Mouse (Mus musculus) neutrophil, adult 83 days (primary cell): ENCODE measurements around the gene Gng7. TPM values are rescaled to one million over a fixed set of nuclear protein-coding genes. Genes with fewer than 3 reads are reported as not detected.

Source experiments
- total RNA-seq, 2 experiments: library from RNA; stranded (reverse); gene quantifications; one replicate each; pipeline ENCODE4 v1.2.4; 2023

The Gng7 gene
- under 1 TPM; 0.59 to 0.68 TPM for total RNA-seq

DNA sequence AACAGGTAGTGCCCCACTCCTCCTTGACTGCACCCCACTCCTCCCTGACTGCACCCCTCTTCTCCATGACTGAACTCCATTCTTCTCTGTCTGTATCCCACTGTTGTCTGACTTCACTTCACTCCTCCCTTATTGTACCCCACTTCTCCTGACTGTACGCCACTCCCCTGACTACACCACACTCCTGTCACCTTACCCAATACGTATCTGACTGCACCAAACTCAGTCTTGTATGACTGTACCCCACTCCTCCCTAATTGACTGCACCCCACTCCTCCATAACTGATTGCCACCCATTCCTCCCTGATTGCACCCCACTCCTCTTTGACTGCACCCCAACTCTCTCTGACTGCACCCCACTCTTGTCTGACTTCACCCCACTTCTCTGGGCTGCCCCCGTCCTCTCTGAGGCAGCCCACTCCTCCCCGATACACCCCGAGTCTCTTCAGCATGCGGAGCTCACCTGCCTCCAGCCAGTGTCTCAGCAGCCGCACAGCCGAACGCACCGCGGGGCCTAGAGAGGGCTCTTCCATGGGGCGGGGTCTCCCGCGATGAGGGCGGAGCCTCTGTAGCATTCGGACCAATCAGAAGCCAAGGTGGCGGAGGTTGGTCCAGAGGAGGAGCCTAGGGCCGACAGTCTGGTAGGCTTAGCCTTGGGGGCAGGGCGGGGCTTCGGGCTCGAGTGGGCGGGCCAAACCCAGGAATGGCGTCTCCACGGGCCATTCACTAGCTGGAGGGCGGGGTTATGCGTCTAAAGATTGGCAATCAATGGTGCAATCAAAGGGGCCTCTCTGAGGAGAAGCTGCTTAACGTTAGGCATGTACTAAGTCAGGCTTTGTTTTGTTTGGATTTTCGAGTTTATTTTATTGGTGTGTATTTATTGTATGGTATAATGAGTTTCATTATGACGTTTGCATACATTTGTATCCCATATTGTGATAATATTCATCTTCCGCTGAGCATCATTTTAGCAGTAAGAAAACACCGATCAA lies at the start of gene Gng7:
TSS of gene Gng7 (minus strand) at position 553 of the 992 bp plus-strand sequence.

DNA sequence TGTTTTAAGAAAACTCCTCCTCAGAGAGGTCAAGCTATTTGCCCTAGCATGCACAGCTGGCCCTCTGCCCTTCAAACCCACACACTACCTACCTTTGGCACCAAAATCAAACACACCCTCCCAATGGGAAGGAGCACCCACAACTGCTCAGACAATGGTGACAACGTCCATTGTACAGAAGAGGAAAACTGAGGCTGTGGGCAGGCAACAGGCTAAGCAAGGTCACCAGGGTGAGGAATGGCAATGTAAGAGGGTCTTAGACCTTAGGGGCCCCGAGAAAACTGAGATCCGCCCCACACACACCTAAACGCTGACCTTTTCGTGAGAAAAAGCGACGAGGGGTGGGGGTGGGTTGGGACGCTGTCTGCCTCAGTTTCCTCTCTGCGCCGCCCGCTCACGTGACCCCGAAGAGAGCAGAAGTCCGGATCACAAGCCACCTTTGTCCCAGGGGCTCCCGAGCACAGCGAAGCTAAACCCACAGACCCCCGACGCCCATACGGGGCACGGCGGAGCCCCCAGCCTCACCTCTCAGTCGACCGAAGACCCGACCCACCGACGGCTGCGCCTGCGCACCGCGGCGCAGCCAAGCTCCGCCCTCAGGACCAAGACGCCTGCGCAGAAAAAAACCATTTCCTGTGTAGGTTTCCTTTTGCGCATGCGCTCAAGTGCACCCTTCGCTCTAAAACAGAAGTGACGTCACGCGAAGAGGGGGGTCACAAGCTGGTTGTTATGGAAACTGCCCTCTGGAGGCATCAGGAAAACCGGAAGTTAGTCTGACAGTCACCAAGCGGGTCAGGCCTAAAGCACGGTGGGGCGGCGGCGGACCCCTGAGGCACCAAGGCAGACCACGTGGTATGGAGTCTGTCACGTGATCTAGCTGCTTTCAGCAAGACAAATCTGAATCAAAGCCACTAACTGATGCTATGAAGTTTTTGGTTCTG lies 45.1 kb upstream of the Gng7 start, which contains the start of gene Sgta:
TSS of gene Sgta (minus strand) at position 579 of the 941 bp plus-strand sequence.

DNA sequence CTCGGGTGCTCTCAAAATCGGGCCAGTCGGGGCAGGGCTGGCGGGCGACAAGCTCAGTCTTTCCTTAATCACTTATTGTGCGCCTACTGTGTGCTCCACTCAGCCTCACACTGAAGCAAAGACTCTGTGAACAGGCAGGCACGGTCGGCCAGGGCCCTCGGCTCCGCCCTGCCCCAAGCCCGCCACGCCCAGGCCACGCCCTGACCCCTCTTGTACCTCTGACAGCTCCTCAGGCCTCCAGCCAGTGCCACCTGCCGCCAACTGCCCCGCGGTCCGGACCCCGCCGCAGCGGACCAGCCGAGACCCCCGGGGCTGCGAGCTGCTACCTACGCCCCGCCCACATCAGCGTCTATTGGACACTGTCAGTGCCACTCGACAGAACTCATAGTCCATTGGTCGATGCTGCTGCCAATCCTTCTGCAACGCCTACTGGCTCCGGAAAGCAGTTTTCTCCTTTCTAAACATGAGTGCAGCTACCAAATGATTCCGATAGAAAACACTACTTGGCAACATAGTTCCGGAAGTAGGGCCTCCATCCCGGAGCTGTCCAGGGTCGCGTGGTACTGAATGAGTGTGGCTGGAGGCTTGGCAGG lies 22.3 kb upstream of the Gng7 start, which contains the start of gene Slc39a3:
TSS of gene Slc39a3 (minus strand) at position 439 of the 593 bp plus-strand sequence.

DNA sequence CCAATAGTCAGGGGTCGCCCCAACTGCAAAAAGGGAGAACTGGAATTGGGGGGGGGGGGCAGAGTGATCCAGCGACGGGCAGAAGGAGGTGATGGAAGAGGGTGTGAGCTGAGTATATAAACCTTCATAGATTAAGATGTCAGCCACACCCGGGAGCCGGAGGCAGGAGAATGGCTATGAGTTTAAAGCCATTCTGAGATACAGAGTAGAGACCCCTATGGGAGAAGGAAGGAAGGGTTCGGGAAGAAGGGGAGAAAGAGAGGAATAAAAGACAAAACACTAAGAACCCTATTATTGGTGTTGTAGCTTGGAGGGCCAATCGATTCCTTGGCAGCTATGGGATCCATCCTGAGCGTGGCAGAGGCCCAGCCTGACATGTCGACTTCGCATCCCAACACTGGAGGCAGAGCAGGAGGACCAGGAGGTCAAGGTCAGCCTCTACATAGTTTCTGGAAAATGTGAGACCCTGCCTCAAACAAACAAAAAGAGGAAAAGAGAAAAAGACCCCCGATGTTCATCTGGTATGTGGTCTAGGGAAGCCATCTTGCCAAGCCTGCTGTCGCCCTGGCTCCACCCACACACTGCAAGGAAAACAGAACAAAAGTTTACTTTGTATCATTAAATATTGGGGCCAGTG lies 11.0 kb upstream of the Gng7 start, which contains the start of gene Diras1:
TSS of gene Diras1 (minus strand) at position 24 of the 637 bp plus-strand sequence.

DNA sequence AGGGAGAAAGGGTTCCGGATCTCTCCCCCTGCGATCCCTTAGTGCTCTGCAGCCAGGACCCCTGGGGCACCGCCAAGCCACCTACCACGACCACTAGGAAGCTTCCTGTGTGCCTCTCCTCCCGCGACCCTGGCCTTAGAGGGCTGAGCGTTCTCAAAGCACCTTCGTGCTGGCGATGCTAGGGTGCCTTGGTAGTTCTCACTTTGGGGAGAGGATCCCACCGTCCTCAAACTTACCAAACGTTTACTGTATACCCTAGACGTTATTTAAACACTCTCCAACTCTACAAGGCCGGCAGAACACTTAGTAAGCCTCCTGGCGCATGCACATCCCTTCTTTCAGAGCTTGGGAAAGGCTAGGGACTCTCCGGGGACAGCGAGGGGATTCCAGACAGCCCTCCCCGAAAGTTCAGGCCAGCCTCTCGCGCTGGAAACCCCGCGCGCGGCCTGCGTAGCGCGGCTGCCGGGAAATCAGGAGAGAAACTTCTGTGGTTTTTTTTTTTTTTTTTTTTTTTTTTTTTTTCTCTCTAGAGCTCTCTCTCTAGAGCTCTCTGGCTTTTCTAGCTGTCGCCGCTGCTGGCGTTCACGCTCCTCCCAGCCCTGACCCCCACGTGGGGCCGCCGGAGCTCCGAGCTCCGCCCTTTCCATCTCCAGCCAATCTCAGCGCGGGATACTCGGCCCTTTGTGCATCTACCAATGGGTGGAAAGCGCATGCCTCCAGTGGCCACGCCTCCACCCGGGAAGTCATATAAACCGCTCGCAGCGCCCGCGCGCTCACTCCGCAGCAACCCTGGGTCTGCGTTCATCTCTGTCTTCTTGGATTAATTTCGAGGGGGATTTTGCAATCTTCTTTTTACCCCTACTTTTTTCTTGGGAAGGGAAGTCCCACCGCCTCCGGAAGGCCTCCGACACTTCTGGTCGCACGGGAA lies 85.2 kb downstream of the Gng7 start, which contains the start of gene Gadd45b:
TSS of gene Gadd45b (plus strand) at position 775 of the 928 bp plus-strand sequence.

DNA sequence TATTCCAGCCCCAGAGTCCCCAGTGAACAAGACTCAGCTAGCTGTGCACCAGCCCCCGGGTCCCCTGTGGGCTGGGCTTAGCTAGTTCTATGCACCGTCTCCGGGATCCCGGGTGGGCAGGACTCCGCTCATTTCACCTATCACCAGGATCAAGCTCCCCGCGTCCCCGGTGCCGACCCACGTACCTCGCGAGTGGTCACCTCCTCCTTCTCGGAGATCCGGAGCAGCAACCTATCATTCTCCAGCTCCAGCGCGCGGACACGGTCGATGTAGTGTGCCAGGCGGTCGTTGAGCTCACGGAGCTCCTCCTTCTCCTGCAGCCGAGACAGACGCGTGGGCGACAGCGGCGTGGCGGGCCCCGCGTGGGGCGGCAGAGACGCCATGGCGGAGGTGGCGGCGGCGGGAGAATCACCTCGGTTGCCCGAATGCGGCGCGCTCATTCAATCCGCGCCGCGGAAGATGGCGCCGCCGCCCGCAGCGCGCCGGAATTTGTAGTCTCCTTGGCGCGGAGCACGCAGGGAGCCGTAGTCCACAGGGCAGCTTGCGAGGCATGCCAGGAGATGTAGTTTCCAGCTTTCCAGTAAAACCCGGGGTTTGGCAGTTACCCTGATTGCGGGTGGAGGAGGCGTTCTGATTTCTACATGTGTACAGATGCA lies 96.8 kb downstream of the Gng7 start, which contains the start of gene Lmnb2:
TSS of gene Lmnb2 (minus strand) at position 467 of the 656 bp plus-strand sequence.

DNA sequence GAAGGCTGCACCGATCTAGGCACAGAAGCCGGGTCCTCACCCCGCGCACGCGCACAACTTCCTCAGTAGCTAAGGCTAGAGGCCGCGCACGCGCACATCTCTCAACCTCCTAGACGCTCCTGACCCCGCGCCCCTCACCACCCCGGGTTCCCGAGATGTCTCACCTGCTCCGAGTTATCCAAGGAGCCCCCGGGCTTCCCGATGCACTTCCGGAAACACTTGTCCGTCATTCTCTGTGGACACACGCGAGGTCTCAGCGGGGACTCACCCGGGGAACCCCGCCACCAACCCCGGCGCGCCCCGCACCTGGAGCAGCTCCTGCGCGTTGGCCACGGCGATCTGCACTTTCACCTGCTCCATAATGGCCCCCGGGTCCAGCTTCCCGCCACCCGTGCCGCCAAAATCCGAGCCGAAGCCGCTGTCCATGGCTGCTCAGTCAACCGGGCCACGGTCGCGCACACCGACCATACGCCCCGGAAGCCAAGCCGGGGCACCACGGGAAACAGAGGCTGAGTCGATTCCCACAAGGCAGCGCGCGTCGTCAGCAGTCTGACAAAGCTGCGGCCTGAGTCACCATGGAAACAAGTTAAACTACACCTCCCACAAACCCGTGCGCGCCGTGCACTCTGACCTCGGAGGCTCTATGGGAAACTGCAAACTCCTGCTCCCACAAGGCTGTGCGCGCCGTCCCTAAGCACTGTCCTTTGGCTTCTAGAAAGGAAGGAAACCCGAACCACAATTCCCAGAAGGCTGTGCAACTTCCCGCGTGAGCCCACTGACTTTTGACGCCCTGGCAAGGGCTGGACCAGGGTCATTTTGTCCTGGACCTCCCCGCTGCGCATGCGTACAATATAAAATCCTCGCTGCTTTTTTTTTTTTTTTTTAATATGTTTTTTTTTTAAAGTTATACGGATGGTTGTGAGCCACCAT lies 114.2 kb downstream of the Gng7 start, which contains the start of gene Timm13:
TSS of gene Timm13 (minus strand) at position 652 of the 930 bp plus-strand sequence.

Other genes starting within 250 kb of the Gng7 start
- 10 to 100 TPM; 44.1 to 48.2 TPM for gene Sf3a2, start 216.7 kb downstream of the Gng7 start, total RNA-seq
- gene Plekhj1, start 216.3 kb downstream of the Gng7 start, total RNA-seq = 10 to 100 TPM; 70.8 to 77.6 TPM
- 1 to 10 TPM in 1 of 2 experiments, under 1 TPM in 1; 0.94 to 1.1 TPM for gene Amh, start 209.7 kb downstream of the Gng7 start, total RNA-seq
- not detected for gene Jsrp1, start 201.4 kb downstream of the Gng7 start, total RNA-seq
- 100 to 1,000 TPM; 551 to 600 TPM for gene Oaz1, start 188.3 kb downstream of the Gng7 start, total RNA-seq
- not detected for gene Lingo3, start 170.9 kb downstream of the Gng7 start, total RNA-seq
- 10 to 100 TPM; 14.4 to 14.7 TPM for gene Lsm7, start 159.7 kb downstream of the Gng7 start, total RNA-seq
- 10 to 100 TPM; 23.9 to 34.6 TPM for gene Sppl2b, start 159.7 kb downstream of the Gng7 start, total RNA-seq
- gene Tmprss9, start 143.1 kb downstream of the Gng7 start, total RNA-seq = not detected
- 10 to 100 TPM; 46.4 to 48.9 TPM for gene Timm13, start 114.0 kb downstream of the Gng7 start, total RNA-seq
- gene Lmnb2, start 96.7 kb downstream of the Gng7 start, total RNA-seq = 10 to 100 TPM; 22.0 to 24.2 TPM
- 10 to 100 TPM; 27.4 to 30.8 TPM for gene Gadd45b, start 84.9 kb downstream of the Gng7 start, total RNA-seq
- not detected for gene Diras1, start 10.7 kb upstream of the Gng7 start, total RNA-seq
- gene Slc39a3, start 22.5 kb upstream of the Gng7 start, total RNA-seq = 10 to 100 TPM; 11.2 to 13.3 TPM
- 10 to 100 TPM; 48.3 to 49.5 TPM for gene Sgta, start 45.2 kb upstream of the Gng7 start, total RNA-seq
- 1 to 10 TPM; 6.6 to 8.3 TPM for gene Thop1, start 55.1 kb upstream of the Gng7 start, total RNA-seq
- gene Creb3l3, start 83.9 kb upstream of the Gng7 start, total RNA-seq = 1 to 10 TPM in 1 of 2 experiments, under 1 TPM in 1; 0.64 to 1.2 TPM
- 10 to 100 TPM; 86.1 to 87.6 TPM for gene Map2k2, start 91.0 kb upstream of the Gng7 start, total RNA-seq
- 10 to 100 TPM; 62.4 to 68.5 TPM for gene Zbtb7a, start 120.3 kb upstream of the Gng7 start, total RNA-seq
- 10 to 100 TPM; 27.3 to 29.5 TPM for gene Pias4, start 153.0 kb upstream of the Gng7 start, total RNA-seq
- 100 to 1,000 TPM; 824 to 844 TPM for gene Eef2, start 161.7 kb upstream of the Gng7 start, total RNA-seq
- 10 to 100 TPM; 26.8 to 31.2 TPM for gene Dapk3, start 168.1 kb upstream of the Gng7 start, total RNA-seq
- not detected for gene 4930442H23Rik, start 168.9 kb upstream of the Gng7 start, total RNA-seq
- not detected for gene Nmrk2, start 187.1 kb upstream of the Gng7 start, total RNA-seq
- not detected for gene Atcay, start 215.9 kb upstream of the Gng7 start, total RNA-seq
- 1 to 10 TPM in 1 of 2 experiments, under 1 TPM in 1; 0.44 to 1.5 TPM for gene Zfr2, start 218.2 kb upstream of the Gng7 start, total RNA-seq
- 1 to 10 TPM; 7.1 to 10.0 TPM for gene Matk, start 238.0 kb upstream of the Gng7 start, total RNA-seq